Mouse (Mus musculus) layer of hippocampus, postnatal 25 days (tissue): ENCODE measurements at regions not wholly inside any gene's neighbourhood (a gene's known extent, or its start where the extent isn't known, plus 50 kb on each side); places are given as distances from the start of the nearest gene placed in this dataset.

Source experiments
- DNase-seq, 2 experiments: peaks; one replicate each; pipeline ENCODE4 v3.0.0; 2022; ENCODE audit warnings: mixed read lengths in 2 of 2, low spot score in 1 of 2; ENCODE audit errors: extremely low spot score in 1 of 2

GRCm38 (mm10) chr6:127291937-127292336 is 139.9 kb upstream of the Ccnd2 start:
- no peak for DNase-seq

GRCm38 (mm10) chr6:127293829-127294228 is 141.8 kb upstream of the Ccnd2 start:
- DNase-seq, result no peak

GRCm38 (mm10) chr6:127298105-127298504 is 146.1 kb upstream of the Ccnd2 start:
- no peak for DNase-seq

GRCm38 (mm10) chr6:127311192-127312054 is 135.2 kb upstream of the Parp11 start:
- DNase-seq, result no peak

GRCm38 (mm10) chr6:127317309-127317708 is 129.3 kb upstream of the Parp11 start:
- no peak for DNase-seq

- DNase-seq, result no peak
These were observed 127.7 kb upstream of the Parp11 start for GRCm38 (mm10) chr6:127318746-127319582.

- no peak for DNase-seq
These were observed 126.0 kb upstream of the Parp11 start for GRCm38 (mm10) chr6:127320600-127320999.

GRCm38 (mm10) chr6:127321031-127321430 is 125.6 kb upstream of the Parp11 start:
- no peak for DNase-seq

- no peak for DNase-seq
These were observed 124.2 kb upstream of the Parp11 start for GRCm38 (mm10) chr6:127322398-127322797.

- peak; percentile 34 to 71 for DNase-seq
These were observed 121.7 kb upstream of the Parp11 start for GRCm38 (mm10) chr6:127324984-127325383.

- DNase-seq, result no peak
These were observed 120.9 kb upstream of the Parp11 start for GRCm38 (mm10) chr6:127325596-127326332.

- no peak for DNase-seq
These were observed 120.3 kb upstream of the Parp11 start for GRCm38 (mm10) chr6:127326333-127326729.

- DNase-seq, result no peak
These were observed 117.2 kb upstream of the Parp11 start for GRCm38 (mm10) chr6:127329191-127330014.

GRCm38 (mm10) chr6:127330015-127330705 is 116.5 kb upstream of the Parp11 start:
- DNase-seq, result peak; percentile 65 to 67

- DNase-seq, result no peak
These were observed 115.5 kb upstream of the Parp11 start for GRCm38 (mm10) chr6:127331091-127331490.

GRCm38 (mm10) chr6:127334256-127334655 is 112.4 kb upstream of the Parp11 start:
- DNase-seq, result no peak

GRCm38 (mm10) chr6:127335462-127335886 is 111.2 kb upstream of the Parp11 start:
- DNase-seq, result no peak

- no peak for DNase-seq
These were observed 110.5 kb upstream of the Parp11 start for GRCm38 (mm10) chr6:127335996-127336660.
